Mouse (Mus musculus) common myeloid progenitor, adult 5-6 weeks (primary cell): ENCODE measurements around the gene Snrpd3. TPM values are rescaled to one million over a fixed set of nuclear protein-coding genes. Genes with fewer than 3 reads are reported as not detected.
A peak's percentile ranks its signal among the peaks of the same experiment; 100 is the strongest.

Experiments used
- ATAC-seq: replicated peaks from 2 replicates; pipeline ENCODE4 v1.8.0; 2016; ENCODE audit warnings: low read depth, mild to moderate bottlenecking, moderate TSS enrichment, inconsistent platforms; ENCODE audit not compliant: poor library complexity, severe bottlenecking
- total RNA-seq: library from RNA; stranded (forward); fragments of 200-1000, 187-1606 nt; gene quantifications from 2 replicates; pipeline ENCODE4 v1.2.3, GENCODE M21; 2017

The Snrpd3 gene
- total RNA-seq, 1 experiment from 2014 or later = 82.7 TPM

DNA sequence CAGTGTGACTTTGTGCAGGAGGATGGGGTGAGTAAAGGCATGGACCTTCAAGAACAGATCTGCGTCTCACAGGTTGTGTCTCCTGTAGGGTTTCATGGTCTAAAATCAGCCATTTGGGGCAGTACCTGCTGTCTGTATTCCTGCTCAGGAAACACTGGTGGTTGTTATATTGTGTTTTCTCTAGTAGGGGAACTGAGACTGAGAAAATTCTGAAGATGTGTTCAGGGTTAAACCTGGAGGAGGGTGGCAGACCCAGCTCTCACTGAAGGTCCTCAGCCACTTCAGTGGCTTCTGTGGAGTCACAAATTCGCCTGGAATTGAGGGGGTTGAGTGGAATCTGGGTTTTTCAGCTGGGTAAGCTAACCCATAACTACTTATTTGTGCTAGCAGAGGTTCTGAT lies 13.0 kb downstream of the Snrpd3 start:
- no peak for ATAC-seq

DNA sequence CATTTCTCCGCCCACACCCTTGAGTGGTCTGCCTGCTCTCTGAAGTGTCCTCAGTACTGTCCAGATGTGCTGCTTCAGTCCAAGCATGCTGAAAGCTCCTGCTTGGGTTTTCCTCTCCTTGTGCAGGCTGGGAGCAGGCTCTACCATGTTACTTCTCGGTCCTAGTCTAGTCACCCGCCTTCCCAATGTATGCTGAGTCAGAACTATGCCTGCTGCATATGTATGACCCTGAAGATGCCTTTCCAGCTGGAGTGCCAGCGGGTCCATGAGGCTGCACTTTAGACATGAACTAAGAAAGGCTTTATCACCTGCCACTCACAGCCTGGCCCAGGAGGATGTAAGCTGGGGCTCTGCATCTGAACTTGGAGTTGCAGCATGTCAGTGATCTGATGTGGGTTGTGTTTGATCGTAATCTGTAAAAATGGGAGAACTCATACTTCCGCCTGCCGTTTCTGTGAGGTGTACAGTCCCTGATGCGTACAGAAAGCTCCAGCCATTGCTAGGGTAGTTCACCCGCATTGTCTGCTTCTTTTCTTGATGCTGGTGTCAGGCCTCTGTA lies 14.3 kb downstream of the Snrpd3 start:
- no peak for ATAC-seq

DNA sequence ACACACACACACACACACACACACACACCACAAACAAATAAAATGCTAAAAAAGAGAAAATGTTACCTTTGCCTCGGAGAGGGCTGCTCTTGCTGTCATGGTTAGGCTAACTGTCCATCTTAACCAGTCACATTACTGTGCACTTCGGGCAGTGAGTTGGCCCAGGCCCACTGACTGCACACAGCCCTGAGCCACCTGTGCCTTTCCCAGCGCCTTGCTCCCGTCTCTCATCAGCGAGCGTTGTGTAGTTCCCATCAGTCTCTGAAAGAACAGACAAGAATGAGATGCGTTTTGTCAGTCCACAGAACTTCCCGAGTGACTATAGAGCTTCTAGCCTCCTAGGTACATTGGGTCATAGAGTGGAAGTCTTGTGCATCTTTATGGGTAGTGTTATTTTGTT lies 16.9 kb downstream of the Snrpd3 start:
- no peak for ATAC-seq

DNA sequence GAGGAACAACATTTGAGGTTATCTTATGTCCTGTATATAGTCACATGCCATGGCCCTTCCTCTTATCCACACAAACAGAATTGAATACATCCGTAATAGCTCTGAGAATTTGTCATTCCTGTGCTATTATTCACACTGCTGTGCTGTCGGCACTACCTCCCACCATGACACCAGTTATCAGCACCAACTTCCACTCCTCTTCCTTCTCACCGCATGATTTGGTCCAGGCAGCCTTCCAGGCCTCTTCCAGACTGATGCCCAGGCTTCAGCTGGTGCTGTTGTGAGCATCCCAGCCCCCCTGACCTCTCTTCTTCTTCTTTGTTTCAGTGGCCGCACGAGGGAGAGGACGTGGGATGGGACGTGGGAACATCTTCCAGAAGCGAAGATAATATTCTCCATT lies 17.6 kb downstream of the Snrpd3 start:
- no peak for ATAC-seq

DNA sequence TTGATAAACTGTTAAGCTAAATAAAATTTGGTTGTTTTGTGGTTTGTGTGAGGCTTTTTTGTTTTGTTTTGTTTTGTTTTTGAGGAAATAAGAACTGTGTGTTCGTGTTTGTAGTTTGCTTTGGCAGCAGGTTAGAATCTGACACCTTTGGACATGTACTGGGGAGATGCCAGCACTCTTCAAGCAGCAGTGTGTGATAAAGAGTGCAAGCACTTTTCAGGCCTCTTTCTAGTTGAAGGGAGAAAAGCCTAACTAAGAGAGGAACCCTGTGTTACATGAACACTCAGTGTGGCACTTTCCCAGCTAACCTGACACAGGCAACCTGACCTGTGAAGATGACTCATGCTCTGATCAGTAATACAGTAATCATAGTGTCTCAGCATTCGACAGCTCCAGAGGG lies 18.1 kb downstream of the Snrpd3 start:
- ATAC-seq = no peak

DNA sequence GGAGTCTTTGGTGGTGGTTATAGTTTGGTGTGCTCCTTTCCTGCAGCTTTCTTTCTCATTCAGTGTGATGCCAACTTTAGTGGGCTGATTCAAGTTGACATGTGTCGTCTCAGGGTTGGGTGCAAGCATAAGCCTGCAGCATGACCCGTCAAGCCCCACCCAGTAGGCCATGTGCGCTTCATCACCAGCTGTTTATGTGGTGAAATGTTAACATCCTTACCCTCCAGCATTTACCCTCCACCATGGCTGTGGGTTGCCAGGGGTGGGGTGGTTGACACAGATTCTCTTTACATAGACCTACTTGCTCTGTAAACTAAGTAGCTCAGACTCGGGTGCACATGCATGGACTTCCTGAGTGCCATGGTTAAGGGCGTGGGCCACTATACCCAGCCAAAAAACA lies 18.8 kb downstream of the Snrpd3 start:
- ATAC-seq = no peak

DNA sequence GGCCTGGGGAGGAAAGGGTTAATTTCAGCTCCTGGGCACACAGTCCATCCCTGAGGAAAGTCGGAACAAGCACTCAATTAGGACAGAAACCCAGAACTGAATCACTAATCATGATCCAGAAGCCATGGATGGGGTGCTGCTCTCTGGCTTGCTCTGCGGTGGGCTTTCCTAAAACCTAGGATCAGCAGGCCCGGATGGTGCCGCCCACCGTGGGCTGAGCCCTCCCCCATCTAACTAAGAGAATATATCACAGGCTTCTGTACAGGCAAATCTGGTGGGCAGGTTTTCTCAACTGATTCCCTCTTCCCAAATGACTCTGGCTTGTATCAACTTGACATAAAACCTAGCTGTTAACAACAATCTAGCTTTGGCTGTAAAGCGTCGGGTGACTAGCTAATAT lies 30.6 kb downstream of the Snrpd3 start:
- no peak for ATAC-seq

DNA sequence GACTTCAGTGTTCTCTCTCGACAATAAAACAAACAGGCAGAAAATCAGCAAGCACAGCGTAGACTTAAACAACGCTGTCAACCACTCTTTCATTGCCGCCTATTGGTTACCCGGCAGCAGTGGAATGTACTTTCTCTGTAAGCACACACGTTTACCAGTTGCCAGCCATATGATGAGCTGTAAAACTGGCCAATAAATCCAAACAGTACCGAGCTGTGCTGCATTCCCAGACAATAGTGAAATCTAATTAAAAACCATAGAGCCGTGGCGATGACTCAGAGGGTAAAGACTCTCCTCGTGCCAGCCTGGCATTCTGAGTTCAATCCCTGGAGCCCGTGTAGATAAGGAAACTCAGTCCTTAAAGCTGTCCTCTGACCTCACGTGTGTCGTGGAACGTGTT lies 31.1 kb downstream of the Snrpd3 start:
- no peak for ATAC-seq

DNA sequence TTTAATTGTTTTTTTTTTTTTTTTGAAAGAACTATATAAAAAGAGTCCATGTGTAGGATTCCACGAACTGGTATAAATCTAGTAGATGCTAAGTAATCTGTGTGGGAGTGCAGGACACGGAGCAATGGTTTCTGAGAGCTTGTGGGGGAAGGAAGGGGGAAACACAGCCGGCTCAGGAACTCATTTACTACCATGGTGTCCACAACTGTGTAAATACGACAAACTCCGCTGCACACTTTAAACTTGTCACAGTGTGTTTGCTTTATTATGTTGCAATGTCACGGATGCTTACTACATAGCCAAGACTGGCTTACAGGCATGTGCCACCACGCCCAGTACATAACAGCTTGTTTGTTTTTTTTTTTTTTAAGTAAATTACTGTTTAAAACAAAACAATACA lies 32.5 kb downstream of the Snrpd3 start:
- no peak for ATAC-seq

DNA sequence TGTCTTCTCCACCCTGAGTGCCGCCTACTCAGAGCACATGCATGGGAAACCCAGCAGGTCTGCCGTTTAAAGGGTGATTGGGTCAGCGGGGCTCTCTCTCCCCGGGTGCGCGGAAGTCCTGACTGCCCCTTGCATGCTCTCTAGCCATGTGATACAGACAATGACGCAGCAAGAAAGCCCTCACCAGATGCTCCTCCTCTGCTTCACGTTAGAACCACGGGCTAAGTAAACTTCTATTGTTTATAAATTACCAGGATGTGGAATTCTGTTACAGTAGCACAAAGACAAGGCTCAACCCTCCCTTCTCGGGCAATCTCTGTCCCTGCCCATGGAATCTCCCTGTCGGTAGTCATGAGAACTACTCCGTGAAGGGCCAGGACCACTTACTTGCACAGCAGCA lies 33.8 kb downstream of the Snrpd3 start:
- peak; percentile 74 for ATAC-seq

DNA sequence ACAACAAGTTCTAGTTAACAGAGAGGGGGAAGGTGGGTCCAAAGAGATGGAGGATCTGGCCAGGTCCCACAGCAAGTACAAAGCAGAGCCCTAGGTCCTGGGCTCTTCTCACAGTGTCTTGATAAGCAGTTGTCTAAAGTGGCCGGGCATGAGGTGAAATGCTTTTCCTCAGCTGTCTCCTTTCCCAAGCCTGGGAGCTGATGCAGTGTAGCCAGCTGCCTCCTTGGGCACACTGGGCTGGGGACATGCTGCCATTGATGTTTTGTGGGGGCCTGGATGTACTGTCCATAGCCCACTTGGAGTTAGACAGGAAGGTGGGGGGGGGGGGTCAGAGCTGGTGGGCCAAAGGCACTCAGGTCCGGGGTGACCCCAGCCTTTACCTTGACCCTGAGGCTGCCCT lies 34.8 kb downstream of the Snrpd3 start:
- ATAC-seq = no peak

DNA sequence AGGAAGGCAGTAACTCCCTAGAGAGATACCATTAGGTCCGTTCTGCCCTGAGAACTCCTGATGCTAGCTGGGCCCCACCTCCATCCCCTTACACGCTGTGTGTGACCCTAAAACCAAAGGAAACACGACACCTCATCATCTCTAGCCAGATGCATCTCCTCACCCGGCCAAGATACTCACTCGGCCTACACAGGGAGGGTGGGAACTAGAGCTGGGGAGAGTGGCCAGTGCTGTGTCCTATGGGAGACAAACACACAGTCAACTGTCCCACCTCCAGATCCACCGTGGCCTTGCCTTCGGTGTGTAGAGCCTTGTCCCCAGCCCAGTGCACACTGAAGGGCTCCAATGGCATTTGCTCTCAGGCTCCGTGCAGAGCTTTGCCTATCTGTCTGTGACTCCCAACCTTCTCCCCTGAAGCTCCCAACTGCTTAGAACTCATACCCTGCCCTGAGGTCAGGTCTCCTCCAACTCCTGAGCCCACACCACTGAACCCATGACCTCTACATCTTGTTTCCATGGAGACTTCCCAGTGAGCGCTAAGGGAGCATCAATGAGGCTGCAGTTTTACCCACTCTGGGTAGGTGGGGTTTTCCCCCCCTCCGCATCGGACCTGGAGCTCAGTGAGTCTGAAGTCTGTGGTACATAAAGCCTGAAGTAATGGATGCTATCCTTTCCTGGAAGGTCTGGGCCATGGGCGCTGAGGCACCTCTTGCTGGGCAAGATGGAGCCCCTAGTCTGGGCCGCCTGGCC lies 35.5 kb downstream of the Snrpd3 start:
- no peak for ATAC-seq

DNA sequence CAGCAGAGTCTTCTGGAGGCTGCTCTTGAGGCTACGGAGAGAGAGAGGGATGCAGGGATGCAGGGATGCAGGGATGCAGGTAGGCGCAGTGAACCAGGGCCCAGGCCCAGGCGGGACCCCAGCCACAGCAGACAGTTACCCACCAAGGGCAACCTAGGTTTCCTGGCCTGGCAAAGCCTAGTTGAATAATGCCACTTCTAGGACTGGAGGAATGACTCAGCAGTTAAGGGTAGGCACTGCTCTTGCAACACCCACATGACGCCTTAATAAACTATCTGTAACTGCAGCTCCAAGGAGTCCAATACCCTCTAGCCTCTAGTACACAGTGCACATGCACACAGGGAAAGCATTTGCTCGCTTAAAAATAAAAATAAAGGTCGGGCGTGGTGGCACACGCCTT lies 36.7 kb downstream of the Snrpd3 start:
- peak; percentile 77 for ATAC-seq

DNA sequence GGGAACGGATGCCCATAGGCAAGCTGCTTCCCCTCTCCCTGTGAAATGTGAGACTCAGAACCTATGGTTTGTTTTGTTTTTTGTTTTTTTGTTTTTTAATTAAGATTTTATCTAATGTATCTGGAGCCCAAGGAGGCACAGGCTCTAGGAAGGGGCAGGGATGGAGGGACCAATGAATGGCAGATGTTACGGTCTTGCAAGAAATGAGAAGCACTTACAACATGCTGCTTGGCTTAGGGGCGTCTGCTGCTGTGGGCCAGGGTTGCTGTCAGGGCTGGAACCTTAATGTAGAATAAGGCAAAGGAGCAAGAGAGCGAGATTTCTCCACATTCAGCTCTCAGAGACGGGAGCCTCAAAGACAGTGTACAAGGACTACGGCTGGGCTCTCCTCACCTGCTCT lies 38.2 kb downstream of the Snrpd3 start:
- ATAC-seq = no peak

DNA sequence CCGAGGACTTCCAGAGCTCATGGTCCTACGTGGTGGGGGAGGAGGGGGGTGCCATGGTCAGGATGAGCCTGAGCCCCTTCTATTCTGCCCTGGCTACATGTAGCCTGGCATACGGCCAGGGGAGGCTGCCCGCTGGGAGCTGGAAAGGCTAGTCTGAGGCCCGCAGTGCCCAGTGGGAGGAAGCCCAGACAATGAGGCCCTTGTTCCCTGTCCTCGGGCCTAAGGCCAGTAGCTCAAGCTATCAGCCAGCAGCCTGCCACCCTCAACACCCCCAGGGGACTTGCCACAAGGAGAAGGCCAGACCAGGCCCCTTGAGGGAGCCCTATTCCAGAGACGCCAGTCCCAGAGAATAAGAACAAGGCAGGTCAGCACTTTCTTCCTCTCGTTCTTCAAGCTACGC lies 38.7 kb downstream of the Snrpd3 start:
- no peak for ATAC-seq

DNA sequence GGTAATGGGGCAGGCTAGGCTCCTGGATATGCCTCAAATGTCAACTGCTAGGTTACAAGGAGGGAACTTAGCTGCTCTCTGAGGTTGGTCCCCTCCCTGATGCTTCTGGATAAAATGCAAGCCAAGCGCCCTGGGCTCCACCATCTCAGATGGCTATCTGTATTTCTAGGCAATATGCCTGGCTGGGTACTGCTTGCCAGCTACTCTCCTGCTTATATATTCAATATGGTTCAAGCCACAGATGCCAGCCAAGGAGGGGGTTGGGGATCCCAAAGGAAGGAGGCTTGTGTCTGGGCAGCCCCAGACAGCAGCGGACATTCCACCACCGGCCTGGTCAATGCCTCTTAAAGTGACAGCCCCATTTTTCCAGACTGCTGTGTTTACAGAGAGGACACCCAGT lies 41.2 kb downstream of the Snrpd3 start:
- no peak for ATAC-seq

DNA sequence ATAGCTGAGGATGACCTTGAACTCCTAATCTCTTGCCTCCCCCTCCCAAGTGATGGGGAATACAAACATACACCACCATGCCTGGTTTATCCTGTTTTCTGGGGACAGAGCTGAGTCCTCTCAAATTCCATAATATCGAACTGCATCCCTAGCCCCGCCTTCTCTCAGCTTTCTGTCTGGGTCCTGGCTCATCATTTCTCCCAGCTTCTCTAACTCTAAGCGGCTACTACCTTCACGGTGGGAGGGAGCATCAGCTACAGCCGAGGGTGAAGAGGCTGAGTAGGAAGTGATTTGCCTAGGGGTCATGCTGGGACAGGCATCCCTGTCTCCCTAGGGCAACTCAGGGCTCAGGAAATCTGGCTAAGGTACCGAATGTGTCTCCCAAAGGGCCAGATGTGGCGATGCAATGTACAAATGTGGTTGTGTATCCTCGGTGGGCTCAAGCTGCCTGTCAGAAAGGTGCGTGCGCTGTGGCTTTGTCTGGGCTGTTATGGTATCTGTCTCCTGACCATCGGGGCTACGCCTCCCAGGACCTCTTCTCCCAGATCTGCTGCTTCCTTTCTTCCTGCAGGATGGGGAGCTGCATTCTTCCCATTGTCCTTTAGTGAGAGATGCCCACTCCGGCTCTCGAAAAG lies 41.8 kb downstream of the Snrpd3 start:
- no peak for ATAC-seq

DNA sequence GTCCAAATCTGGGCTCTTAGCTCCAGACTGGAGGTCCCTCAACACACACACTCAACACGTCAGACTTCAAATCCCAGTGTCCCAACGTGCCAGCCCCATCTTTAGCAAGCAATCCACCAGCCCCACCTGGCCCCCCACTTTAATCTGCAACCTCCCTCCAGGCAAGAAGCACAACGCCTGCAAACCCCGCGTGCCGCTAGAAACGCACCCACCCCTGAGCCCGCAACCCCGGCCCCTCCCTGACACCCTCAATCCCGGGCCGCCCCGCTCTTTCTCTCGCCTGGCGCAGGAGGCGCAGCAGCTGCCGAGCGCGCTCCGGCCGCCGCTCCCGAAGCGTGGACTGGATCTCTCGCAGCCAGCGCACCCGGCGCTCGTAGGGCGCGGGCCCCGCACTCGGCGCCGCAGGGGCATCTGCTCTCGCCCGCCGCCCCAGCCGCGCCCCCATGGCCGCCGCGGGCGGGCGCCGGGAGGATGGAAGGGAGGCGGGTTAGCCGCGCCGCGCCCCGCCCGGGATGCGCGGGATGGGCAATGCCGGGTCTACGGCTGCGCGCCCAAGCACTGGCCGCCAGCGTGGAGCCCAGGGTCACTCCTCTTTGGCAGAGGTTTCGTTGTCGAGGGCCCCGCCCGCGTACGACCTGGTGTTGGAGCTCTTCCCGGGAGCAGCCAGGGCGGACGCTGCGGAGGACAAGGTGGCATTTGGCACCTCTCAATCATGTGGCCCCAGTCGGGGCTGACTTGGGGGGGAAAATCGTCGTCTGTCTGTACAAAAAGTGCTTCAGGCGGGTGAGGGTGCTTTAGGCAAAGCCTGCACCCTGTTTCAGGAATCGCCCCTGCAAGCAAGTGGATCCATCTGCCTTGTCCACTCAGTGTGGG lies 42.6 kb downstream of the Snrpd3 start, which contains the start of gene Lrrc75b:
TSS of gene Lrrc75b (minus strand) at position 655 of the 873 bp plus-strand sequence.
- ATAC-seq = peak; percentile 13

DNA sequence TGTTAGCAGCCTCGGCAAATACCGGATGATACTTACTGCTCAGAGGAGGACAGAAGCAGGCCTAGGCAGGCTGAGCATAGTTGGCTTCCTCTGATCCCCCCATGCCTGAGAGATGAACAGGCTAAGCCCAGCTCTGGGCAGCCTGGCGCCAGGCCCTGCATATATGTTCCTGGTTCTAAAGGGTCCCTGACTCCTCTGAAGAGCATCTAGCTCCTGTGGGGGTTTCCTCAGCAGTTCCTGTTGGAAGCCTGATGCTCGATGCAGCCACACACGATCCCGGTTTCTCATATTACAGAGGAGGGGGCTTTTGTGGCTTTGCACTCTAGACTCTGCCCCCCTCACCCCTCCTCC lies 43.2 kb downstream of the Snrpd3 start:
- ATAC-seq = no peak

DNA sequence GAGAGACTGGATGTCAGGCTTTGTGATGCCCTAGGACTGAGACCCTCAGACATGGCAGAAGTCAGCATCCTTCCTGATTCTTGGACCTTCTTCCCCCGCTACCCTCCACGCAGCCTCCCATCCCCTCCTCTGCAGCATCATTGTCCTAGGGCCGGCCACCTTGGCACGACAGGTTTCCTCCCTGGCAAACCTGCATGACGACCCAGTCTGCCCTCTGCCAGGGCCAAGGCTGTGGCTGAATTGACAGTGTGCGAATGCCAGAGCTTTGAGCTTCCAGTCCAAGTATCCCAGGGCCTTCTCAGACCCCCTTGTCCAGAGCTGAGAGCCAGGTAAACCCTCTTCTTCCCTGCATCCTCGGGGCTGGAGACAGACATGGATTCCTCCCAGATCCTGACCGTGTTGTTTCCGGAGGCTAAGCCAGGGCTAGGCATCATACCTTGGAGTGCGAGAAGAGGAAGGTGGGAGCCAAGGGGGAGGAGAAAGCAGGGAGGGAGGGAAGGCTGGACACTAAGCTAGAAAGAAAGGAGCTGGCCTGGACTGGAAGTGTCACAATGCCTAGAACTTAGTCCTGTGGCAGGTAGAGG lies 43.8 kb downstream of the Snrpd3 start, which contains the start of gene Ggt1:
TSS of gene Ggt1 (plus strand) at position 534 of the 584 bp plus-strand sequence.
- no peak for ATAC-seq
